Mouse (Mus musculus) CD4-positive naive resting alpha-beta T cell, adult 76 days (primary cell): ENCODE results near the gene Tas2r140. TPM values are rescaled to one million over a fixed set of nuclear protein-coding genes. Genes with fewer than 3 reads are reported as not detected.

ENCODE experiments used
- total RNA-seq: library from RNA; stranded (reverse); gene quantifications from one replicate; pipeline ENCODE4 v1.2.4, GENCODE M21; 2023

The Tas2r140 gene
- total RNA-seq: not detected

DNA sequence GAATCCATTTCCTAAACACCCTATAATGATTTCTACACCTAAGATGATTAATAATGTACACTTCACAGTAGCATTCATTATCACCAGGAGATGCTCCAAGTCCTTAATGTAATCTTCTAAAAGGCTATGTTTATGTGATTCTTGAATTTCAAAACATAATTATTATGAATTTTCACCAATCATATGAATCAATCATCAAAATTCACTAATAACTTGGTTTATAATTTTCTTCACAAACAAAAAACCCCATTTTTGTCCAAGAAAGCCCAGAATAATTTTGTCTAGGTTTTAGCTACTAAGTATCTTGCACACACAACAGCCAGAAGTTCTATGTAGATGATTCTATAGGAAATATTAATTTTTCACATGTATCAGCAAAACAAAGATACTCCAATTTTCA lies at the start of gene Tas2r140:
TSS of gene Tas2r140 (minus strand) at position 101 of the 400 bp plus-strand sequence.

DNA sequence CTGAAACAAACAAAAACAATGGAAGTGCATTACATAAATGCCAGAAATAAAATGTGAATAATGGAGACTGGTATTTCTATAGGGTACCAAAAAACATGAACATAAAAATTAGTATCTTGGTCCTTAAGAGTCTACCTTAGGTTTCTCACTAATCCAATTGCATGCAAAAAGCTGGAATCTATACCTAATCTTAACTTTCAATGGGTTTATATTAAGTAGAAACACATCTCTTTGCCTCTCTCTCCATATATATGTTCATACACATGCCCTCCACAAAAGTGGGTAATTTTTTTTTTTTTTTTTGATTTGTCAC lies 48.9 kb upstream of the Tas2r140 start, which contains the start of gene Smim10l1:
TSS of gene Smim10l1 (plus strand) at position 301 of the 313 bp plus-strand sequence.

DNA sequence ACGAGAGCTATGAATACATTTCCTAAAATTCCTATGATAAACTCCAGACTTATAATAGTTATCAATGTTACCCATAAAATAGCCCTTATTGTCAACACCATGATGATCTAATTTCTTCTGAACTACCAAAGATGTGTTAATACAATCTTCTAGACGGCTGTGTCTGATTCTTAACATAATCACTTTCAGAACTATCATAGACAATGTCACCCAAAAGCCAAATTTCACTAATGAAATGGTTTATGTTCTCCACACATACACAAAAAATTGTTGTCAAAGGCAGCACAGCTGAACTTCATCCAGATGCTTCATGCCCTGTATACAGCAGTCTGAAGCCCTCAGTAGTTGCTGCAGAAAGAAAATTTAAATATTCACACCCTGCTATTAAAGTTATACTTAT lies 18.6 kb downstream of the Tas2r140 start, which contains the start of gene Tas2r103:
TSS of gene Tas2r103 (minus strand) at position 101 of the 400 bp plus-strand sequence.

Other genes with a start within 250 kb of the Tas2r140 start
- not detected for gene Tas2r123, start 208.7 kb downstream of the Tas2r140 start, total RNA-seq
- gene Tas2r116, start 200.4 kb downstream of the Tas2r140 start, total RNA-seq: not detected
- not detected for gene Tas2r110, start 187.8 kb downstream of the Tas2r140 start, total RNA-seq
- not detected for gene Tas2r113, start 162.8 kb downstream of the Tas2r140 start, total RNA-seq
- gene Tas2r125, start 146.2 kb downstream of the Tas2r140 start, total RNA-seq: not detected
- not detected for gene Tas2r129, start 104.7 kb downstream of the Tas2r140 start, total RNA-seq
- not detected for gene Tas2r131, start 97.9 kb downstream of the Tas2r140 start, total RNA-seq
- not detected for gene Tas2r109, start 74.9 kb downstream of the Tas2r140 start, total RNA-seq
- not detected for gene Tas2r103, start 18.7 kb downstream of the Tas2r140 start, total RNA-seq
- gene Smim10l1, start 49.1 kb upstream of the Tas2r140 start, total RNA-seq: 18.6 TPM
- not detected for gene 5530400C23Rik, start 236.4 kb upstream of the Tas2r140 start, total RNA-seq